Mouse (Mus musculus) forebrain, embryonic 13.5 days (tissue): ENCODE measurements around the gene Gprc5b. TPM values are rescaled to one million over a fixed set of nuclear protein-coding genes. Genes with fewer than 3 reads are reported as not detected.

ENCODE experiments used
- ATAC-seq: fragments of 200-750 bp; cut with Nextera tagmentation; 2 replicates; pipeline ENCODE4 v1.8.0; 2017
- H3K27ac ChIP-seq: fragments of 300-500 bp; sonication (generic); 2 replicates; pipeline ENCODE4 v1.5.1; 2015; ENCODE audit warnings: inconsistent platforms, mild to moderate bottlenecking, moderate library complexity
- H3K27me3 ChIP-seq: fragments of 300-500 bp; sonication (generic); 2 replicates; pipeline ENCODE4 v1.6.1; 2015; ENCODE audit warnings: mild to moderate bottlenecking, inconsistent platforms
- H3K36me3 ChIP-seq: fragments of 300-500 bp; sonication (generic); 2 replicates; pipeline ENCODE4 v1.6.1; 2015; ENCODE audit warnings: mild to moderate bottlenecking, inconsistent platforms; ENCODE audit not compliant: poor library complexity, severe bottlenecking
- H3K4me1 ChIP-seq: fragments of 300-500 bp; sonication (generic); 2 replicates; pipeline ENCODE4 v1.6.1; 2015; ENCODE audit warnings: inconsistent platforms
- H3K4me2 ChIP-seq: fragments of 300-500 bp; sonication (generic); 2 replicates; pipeline ENCODE4 v1.6.1; 2015; ENCODE audit warnings: inconsistent platforms, mild to moderate bottlenecking, moderate library complexity
- H3K4me3 ChIP-seq: fragments of 300-500 bp; sonication (generic); 2 replicates; pipeline ENCODE4 v1.5.1; 2015; ENCODE audit warnings: mild to moderate bottlenecking, inconsistent platforms
- H3K9ac ChIP-seq: fragments of 300-500 bp; sonication (generic); 2 replicates; pipeline ENCODE4 v1.6.1; 2015; ENCODE audit warnings: mild to moderate bottlenecking, inconsistent platforms
- H3K9me3 ChIP-seq: fragments of 300-500 bp; sonication (generic); replicated peaks from 2 replicates; pipeline ENCODE4 v1.6.1; 2016; ENCODE audit warnings: inconsistent platforms
- WGBS: fragments of 180-500 bp; shearing (Covaris S2); methylation state at CpG from one replicate; pipeline ENCODE4 v1.1.7; 2015; 5-methylcytosine and 5-hydroxymethylcytosine counted together
- polyA plus RNA-seq: library from polyadenylated mRNA; unstranded; fragments of >200 nt; fragmentation: Nextera tagmentation; extraction: Ambion mirVana; gene quantifications from 2 replicates; pipeline ENCODE4 v1.2.1, GENCODE M21; 2015

Gene Gprc5b
- polyA plus RNA-seq, 1 experiment from 2014 or later, result 8.4 TPM

DNA sequence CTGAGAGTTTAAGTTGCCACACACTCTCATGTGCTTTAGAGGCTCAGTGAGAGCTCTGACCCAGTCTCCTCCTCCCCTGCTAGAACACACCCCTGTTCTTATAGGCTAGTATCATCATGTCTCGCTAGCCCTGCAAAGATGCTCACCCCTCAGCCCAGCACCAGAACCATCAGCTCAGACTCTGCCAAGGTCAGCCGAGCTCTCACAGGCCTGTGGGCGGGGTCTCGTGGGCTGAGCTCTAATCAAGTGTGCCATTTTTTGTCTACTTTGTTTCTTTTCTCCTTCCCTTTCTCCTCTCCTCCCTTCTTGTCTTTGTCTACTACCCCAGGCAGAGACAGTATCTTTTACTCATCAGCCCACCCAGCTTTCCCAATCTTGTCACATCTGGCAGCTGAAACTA is 9.2 kb downstream of the Gprc5b start:
- no peak overlapping the region for H3K27ac ChIP-seq
- ATAC-seq, result no peak
- no peak overlapping the region for H3K9ac ChIP-seq
- H3K9me3 ChIP-seq, result no peaks in the 10 kb centered on the region
- no peak overlapping the region for H3K4me3 ChIP-seq
- no peaks in the 10 kb centered on the region for H3K27me3 ChIP-seq
- H3K4me1 ChIP-seq, result peaks cover 44% of the 10 kb centered on the region
- peaks cover 37% of the 10 kb centered on the region for H3K36me3 ChIP-seq
- 78% methylated on average over 4 of the region's 4 CpGs for WGBS
- H3K4me2 ChIP-seq, result no peak overlapping the region

DNA sequence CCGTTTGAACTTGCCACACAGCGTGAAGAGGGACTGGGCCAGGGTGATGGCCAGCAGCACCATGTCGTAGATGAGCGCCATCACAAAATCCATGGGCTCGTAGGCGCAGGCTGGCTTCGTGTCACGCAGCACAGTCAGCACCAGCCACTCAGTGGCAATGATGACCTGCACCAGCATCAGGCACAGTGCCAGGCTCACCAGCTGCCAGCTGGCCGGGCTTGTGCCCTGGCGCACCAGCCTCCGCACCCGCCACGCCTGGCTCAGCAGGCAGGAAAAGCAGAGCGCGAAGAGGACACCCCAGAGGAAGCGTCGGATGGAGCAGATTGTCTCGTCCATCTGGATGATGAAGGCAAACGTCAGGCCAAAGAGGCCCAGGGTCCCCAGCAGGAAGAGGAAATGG is 11.1 kb downstream of the Gprc5b start:
- peak; percentile 31; the same call in 1 of the 2 replicates for ATAC-seq
- Histone ChIP-seq H3K4me2 (no peak overlapping the region), H3K9me3 (no peaks in the 10 kb centered on the region), H3K4me1 (peaks cover 34% of the 10 kb centered on the region), H3K27ac (peak overlapping the region; percentile 14), H3K4me3 (no peak overlapping the region), H3K27me3 (no peaks in the 10 kb centered on the region), H3K9ac (no peak overlapping the region), H3K36me3 (peaks cover 49% of the 10 kb centered on the region)
- WGBS, result 87% methylated on average over 19 of the region's 19 CpGs

DNA sequence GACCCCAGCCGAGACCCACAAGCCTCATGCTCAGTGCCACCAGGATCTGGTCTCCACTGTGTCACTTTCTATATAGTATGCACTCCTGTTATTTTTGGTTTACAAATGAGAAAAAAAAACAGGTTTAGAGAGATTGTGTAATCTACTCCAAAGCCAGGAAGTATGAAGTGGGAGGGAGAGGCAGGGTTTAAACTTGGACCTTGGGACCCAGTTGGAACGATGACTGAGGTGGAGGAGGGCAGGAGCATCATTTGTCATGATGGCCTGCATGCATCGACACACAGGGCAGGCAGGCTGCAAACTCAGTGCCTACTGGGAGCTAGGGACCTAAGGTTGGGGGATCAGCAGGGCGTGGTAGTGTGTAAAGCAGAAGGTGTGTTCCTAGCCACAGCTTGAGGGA is 12.4 kb downstream of the Gprc5b start:
- peaks cover 40% of the 10 kb centered on the region for H3K4me1 ChIP-seq
- no peak overlapping the region for H3K4me3 ChIP-seq
- no peaks in the 10 kb centered on the region for H3K27me3 ChIP-seq
- no peaks in the 10 kb centered on the region for H3K9me3 ChIP-seq
- H3K36me3 ChIP-seq, result peaks cover 58% of the 10 kb centered on the region
- no peak overlapping the region for H3K27ac ChIP-seq
- no peak for ATAC-seq
- H3K9ac ChIP-seq, result no peak overlapping the region
- WGBS, result 88% methylated on average over 4 of the region's 4 CpGs
- H3K4me2 ChIP-seq, result no peak overlapping the region

DNA sequence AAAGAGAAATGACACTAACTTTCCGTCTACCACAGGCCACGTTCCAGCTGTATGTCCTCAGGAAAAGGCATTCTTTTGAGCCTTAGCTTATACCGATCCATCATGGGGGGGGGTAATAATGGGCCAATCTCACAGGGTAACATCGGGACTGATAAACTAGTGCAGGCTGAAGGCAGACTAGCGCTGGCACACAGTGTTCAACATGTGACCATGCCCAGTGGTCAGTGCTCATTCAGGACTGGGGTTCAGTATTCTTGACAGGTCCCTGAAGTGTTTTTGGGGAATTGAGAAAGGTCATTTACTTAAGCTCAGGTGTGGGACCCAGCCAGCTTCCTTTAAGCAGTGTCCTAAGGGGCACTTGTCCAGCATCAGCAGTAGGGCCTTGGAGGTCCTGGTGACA is 13.2 kb downstream of the Gprc5b start:
- H3K36me3 ChIP-seq, result peaks cover 58% of the 10 kb centered on the region
- no peaks in the 10 kb centered on the region for H3K9me3 ChIP-seq
- ATAC-seq, result no peak
- no peak overlapping the region for H3K27ac ChIP-seq
- no peak overlapping the region for H3K9ac ChIP-seq
- H3K4me2 ChIP-seq, result no peak overlapping the region
- 95% methylated on average over 5 of the region's 5 CpGs for WGBS
- H3K27me3 ChIP-seq, result no peaks in the 10 kb centered on the region
- H3K4me3 ChIP-seq, result no peak overlapping the region
- H3K4me1 ChIP-seq, result peaks cover 44% of the 10 kb centered on the region

DNA sequence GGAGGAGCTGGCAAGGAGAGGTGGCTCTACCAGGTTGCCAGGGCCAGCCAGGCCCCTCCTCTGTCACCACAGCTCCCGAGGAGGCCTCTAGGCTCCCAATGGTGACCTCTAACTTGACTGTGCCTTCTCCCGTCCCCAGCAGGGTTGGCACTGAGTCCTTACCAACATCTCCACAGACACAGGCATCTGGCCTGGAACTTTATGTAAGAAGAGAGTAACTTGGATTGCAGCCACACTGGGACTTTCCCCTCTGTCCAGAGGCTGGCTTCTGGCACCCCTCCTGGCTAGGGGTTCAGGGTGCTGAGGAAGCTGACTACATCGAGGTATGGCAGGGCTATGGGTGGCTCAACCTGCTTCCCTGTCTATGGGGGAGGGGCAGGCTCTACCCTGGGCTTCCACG is 13.7 kb downstream of the Gprc5b start:
- no peak for ATAC-seq
- Histone ChIP-seq H3K9me3 (no peaks in the 10 kb centered on the region), H3K9ac (peak overlapping the region; percentile 16; the same call in 1 of the 2 replicates), H3K36me3 (peaks cover 59% of the 10 kb centered on the region), H3K27ac (no peak overlapping the region), H3K4me1 (peaks cover 47% of the 10 kb centered on the region), H3K27me3 (no peaks in the 10 kb centered on the region), H3K4me2 (no peak overlapping the region), H3K4me3 (no peak overlapping the region)
- 74% methylated on average over 4 of the region's 4 CpGs for WGBS

DNA sequence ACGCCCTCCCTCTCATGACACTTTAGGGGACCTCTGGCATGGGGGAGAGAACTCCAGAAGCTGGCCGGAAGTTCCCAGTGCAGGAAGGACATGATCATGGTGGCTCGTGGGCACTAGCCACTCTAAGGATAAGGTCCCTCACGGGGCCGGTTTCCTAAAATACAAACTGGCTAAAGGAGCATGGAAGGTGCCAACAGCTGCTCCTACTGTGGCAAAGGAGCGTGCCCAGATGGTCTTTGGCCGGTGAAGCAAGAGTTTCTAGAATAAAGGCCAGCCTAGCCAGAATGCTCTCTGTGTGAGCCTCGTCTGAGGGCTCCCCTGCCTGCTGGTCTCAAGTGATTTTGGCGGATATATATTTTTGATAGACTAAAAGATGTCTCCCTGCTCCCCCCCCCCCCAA is 15.3 kb downstream of the Gprc5b start:
- Histone ChIP-seq H3K9ac (no peak overlapping the region), H3K4me1 (peaks cover 43% of the 10 kb centered on the region), H3K27me3 (no peaks in the 10 kb centered on the region), H3K27ac (peak overlapping the region; percentile 44), H3K4me3 (no peak overlapping the region), H3K4me2 (no peak overlapping the region), H3K36me3 (peaks cover 75% of the 10 kb centered on the region), H3K9me3 (no peaks in the 10 kb centered on the region)
- 75% methylated on average over 9 of the region's 9 CpGs for WGBS
- no peak for ATAC-seq

DNA sequence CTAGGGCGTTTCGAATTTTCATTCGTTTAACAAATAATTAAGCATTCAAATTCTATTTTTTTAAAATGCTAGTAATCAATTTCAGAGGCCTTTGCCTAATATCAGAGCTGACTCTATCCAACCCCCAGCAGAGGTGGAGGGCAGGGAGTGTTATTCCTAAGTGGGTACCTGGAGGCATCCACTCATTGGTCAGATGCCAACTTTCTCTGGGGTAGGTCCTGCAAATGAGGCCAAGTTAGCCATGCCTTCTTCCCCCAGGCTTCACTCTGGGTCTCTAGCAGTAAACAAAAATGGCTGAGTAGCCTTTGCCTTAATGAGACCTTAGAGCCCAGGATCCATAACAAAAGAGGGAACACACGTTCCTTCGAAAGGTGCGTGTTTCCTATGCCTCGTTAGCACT is 15.9 kb downstream of the Gprc5b start:
- Histone ChIP-seq H3K27ac (peak overlapping the region; percentile 44; the same call in 1 of the 2 replicates), H3K9ac (no peak overlapping the region), H3K4me3 (no peak overlapping the region), H3K4me2 (no peak overlapping the region), H3K36me3 (peaks cover 78% of the 10 kb centered on the region), H3K27me3 (no peaks in the 10 kb centered on the region), H3K4me1 (peaks cover 41% of the 10 kb centered on the region), H3K9me3 (no peaks in the 10 kb centered on the region)
- WGBS, result 68% methylated on average over 7 of the region's 7 CpGs
- ATAC-seq, result no peak

DNA sequence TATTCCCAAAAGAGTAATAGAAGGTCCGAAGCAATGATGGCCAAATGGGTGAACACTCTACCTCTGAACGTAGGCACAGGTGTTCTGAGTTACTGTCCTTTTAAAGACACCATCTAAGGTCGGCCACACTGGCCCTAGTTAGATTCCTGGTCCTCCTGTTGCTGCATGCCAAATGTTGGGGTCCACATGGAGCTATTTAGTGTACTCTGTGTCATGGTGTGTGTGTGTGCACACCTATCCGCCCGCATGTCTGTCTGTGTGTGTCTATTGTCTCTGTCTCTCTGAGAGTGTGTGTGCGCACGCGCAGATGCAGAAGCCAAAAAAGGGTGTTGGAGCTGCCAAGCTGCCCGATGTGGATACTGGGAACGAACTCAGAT is 17.9 kb downstream of the Gprc5b start:
- Histone ChIP-seq H3K4me1 (peaks cover 45% of the 10 kb centered on the region), H3K27me3 (no peaks in the 10 kb centered on the region), H3K4me2 (peak overlapping the region; percentile 42; the same call in 1 of the 2 replicates), H3K9ac (no peak overlapping the region), H3K9me3 (no peaks in the 10 kb centered on the region), H3K36me3 (peaks cover 76% of the 10 kb centered on the region), H3K27ac (peak overlapping the region; percentile 52), H3K4me3 (no peak overlapping the region)
- 75% methylated on average over 10 of the region's 10 CpGs for WGBS
- ATAC-seq, result no peak; the same call in 1 of the 2 replicates

DNA sequence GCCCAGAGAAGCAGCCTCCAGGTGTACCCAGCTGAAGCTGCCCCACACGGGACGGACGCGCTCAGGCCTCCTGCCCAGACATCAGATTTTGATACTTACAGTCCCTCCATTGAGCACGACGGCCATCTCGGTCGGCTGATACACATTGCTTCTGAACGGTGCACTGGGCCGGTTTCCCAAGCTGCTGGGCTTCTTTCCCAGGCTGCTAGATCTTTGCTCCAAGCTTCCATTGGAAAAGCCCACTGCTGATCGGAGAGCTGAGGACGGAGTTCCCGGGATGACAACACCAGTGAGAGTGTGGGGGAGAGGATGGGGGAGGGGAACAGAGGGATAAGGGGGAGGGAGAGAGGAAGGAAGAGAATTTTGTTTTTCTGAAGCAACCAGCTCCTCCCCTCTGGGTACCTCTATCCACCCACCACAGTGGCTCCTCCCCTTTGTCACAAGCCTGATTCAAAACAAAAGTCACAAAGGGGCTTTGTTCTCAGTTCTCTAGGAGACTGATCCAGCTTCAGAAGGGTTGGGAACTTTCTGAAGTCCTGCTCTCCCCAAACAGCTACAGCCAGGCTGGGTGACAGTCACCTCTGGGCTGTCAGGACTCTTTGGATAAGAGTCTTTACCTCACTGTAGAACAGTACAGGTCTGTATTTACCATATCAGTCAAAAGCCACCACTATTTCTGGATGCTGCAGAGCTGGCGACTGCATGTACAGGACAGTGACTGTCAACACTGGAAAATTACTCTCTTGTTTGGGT is 18.4 kb downstream of the Gprc5b start:
- Histone ChIP-seq H3K27me3 (no peaks in the 10 kb centered on the region), H3K4me1 (peaks cover 45% of the 10 kb centered on the region), H3K4me3 (peak overlapping the region; percentile 15), H3K9me3 (no peaks in the 10 kb centered on the region), H3K4me2 (peak overlapping the region; percentile 42), H3K9ac (peak overlapping the region; percentile 43; the same call in 1 of the 2 replicates), H3K27ac (peak overlapping the region; percentile 52), H3K36me3 (peaks cover 73% of the 10 kb centered on the region)
- WGBS, result 24% methylated on average over 14 of the region's 14 CpGs
- ATAC-seq, result peak; percentile 67

DNA sequence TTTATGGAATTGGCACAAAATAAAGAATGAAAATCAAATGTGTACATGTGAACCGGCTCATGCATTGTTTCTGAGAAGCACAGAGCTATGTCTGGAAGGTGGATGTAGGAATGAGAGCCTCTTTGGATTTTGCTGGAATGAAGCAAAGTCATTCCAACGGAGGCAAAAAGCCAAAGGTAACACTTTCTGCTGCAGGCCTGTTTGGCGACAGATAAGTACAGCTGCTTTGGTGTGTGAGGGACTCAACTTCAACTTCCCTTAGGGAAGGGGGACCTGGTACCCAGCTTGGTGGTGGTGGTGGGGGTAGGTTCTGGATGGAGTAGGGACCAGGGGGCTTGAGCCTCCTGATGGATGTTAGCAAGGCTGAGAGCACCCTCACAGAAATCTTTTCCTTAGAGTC is 19.2 kb downstream of the Gprc5b start:
- WGBS, result 93% methylated on average over 3 of the region's 3 CpGs
- peaks cover 45% of the 10 kb centered on the region for H3K4me1 ChIP-seq
- H3K27ac ChIP-seq, result peak overlapping the region; percentile 52; the same call in 1 of the 2 replicates
- peak overlapping the region; percentile 43; the same call in 1 of the 2 replicates for H3K9ac ChIP-seq
- peak overlapping the region; percentile 42 for H3K4me2 ChIP-seq
- H3K4me3 ChIP-seq, result peak overlapping the region; percentile 15; the same call in 1 of the 2 replicates
- ATAC-seq, result no peak
- peaks cover 70% of the 10 kb centered on the region for H3K36me3 ChIP-seq
- no peaks in the 10 kb centered on the region for H3K9me3 ChIP-seq
- H3K27me3 ChIP-seq, result no peaks in the 10 kb centered on the region

DNA sequence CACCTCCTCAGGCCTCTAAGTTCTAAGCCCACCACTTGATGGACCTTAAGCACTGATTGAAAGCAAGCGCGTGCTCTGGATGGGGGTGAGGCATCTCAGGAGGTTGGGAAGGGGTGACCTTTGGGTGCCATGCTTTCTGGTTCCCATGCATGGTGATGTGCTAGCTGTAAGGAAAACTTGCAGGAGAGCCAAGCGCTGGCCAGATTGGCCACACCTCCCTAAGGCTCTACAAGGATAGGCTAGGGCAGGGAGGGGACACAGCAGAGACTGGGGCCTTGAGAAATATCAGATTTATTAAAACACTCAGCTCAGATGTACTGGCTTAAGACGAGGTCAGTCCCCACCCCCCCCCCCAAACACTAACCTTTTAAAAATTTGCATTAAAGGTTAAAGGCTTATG is 21.6 kb downstream of the Gprc5b start:
- H3K9me3 ChIP-seq, result no peaks in the 10 kb centered on the region
- 90% methylated on average over 4 of the region's 4 CpGs for WGBS
- H3K4me3 ChIP-seq, result no peak overlapping the region
- peaks cover 34% of the 10 kb centered on the region for H3K4me1 ChIP-seq
- no peaks in the 10 kb centered on the region for H3K27me3 ChIP-seq
- H3K4me2 ChIP-seq, result no peak overlapping the region
- no peak overlapping the region for H3K27ac ChIP-seq
- no peak overlapping the region for H3K9ac ChIP-seq
- peaks cover 61% of the 10 kb centered on the region for H3K36me3 ChIP-seq
- no peak for ATAC-seq

DNA sequence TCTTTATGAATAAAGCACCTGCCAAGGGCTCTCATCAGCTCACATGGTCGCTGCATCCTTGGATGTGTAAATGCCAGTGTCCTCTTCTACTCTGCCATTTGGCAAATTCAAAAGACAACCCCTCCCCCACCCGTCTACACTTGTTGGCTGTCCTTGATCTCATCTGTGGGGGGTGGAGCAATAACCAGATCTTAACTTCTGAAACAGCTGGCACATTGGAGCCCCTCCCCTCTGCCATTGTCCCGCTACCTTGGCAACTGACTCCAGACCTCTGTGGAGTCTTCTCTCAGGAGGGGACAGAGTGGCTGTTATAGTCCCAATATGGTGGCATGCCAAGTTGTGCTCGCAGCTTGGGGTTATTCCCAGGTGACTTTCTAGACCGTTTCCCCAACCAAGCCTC is 22.7 kb downstream of the Gprc5b start:
- Histone ChIP-seq H3K27ac (peak overlapping the region; percentile 6; the same call in 1 of the 2 replicates), H3K4me3 (no peak overlapping the region), H3K9me3 (no peaks in the 10 kb centered on the region), H3K36me3 (peaks cover 54% of the 10 kb centered on the region), H3K4me1 (peaks cover 25% of the 10 kb centered on the region), H3K4me2 (no peak overlapping the region), H3K27me3 (no peaks in the 10 kb centered on the region), H3K9ac (no peak overlapping the region)
- 60% methylated on average over 5 of the region's 5 CpGs for WGBS
- ATAC-seq, result peak; percentile 12; the same call in 1 of the 2 replicates

DNA sequence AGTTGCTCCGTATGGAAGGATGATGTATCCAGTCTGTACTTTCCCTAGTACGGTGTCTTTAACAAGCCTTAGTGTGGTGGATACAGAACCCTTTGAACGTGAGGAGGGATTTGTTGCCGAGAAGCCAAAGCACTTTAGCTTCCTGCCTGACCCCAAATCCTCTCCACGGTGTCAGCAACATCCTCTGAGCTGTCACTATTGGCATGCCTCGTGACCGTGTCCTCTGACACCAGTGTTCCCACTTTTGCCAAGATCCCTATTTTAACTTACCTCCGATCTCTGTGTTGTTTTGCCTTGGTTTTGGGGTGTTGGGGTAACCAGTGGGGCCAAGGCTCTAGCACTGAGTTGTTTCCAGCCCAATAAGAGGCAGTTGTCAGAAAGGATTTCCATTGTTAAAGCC is 23.5 kb downstream of the Gprc5b start:
- Histone ChIP-seq H3K9me3 (no peaks in the 10 kb centered on the region), H3K36me3 (peaks cover 54% of the 10 kb centered on the region)

More for the DNA sequence above, 23.5 kb downstream of the Gprc5b start:
- no peak for ATAC-seq
- no peaks in the 10 kb centered on the region for H3K27me3 ChIP-seq
- no peak overlapping the region for H3K4me2 ChIP-seq
- 90% methylated on average over 8 of the region's 8 CpGs for WGBS
- no peak overlapping the region for H3K27ac ChIP-seq
- no peak overlapping the region for H3K9ac ChIP-seq
- peaks cover 17% of the 10 kb centered on the region for H3K4me1 ChIP-seq
- no peak overlapping the region for H3K4me3 ChIP-seq
